Mouse (Mus musculus) testis, adult 2 months (tissue): ENCODE results near the gene Rrbp1. TPM values are rescaled to one million over a fixed set of nuclear protein-coding genes. Genes with fewer than 3 reads are reported as not detected.

Experiments used
- H3K27ac ChIP-seq: fragments of 200-500 bp; 2 replicates; pipeline ENCODE4 v1.5.1; 2012; ENCODE audit warnings: low read depth, low read length; ENCODE audit not compliant: control insufficient read depth, insufficient read depth
- H3K27me3 ChIP-seq: fragments of 200-500 bp; 2 replicates; pipeline ENCODE4 v1.6.1; 2012; ENCODE audit warnings: mild to moderate bottlenecking, low read length, moderate library complexity; ENCODE audit not compliant: control insufficient read depth, insufficient read depth
- H3K36me3 ChIP-seq: fragments of 200-500 bp; 2 replicates; pipeline ENCODE4 v1.6.1; 2012; ENCODE audit warnings: mild to moderate bottlenecking, low read length; ENCODE audit not compliant: control insufficient read depth, insufficient read depth
- H3K4me1 ChIP-seq: fragments of 200-500 bp; 2 replicates; pipeline ENCODE4 v1.6.1; 2012; ENCODE audit warnings: low read length; ENCODE audit not compliant: control insufficient read depth, insufficient read depth
- H3K4me3 ChIP-seq: fragments of 200-500 bp; 2 replicates; pipeline ENCODE4 v1.5.1; 2012; ENCODE audit warnings: low read depth, mild to moderate bottlenecking, low read length, moderate library complexity, mixed read lengths; ENCODE audit not compliant: control insufficient read depth
- CTCF ChIP-seq: fragments of 200-500 bp; IDR thresholded peaks from 2 replicates; pipeline ENCODE4 v1.5.1; 2012; ENCODE audit warnings: low read depth, mild to moderate bottlenecking, inconsistent platforms, low read length, moderate library complexity; ENCODE audit not compliant: control insufficient read depth, insufficient read depth, insufficient replicate concordance
- POLR2A ChIP-seq: fragments of 200-500 bp; IDR thresholded peaks from 2 replicates; pipeline ENCODE4 v1.6.1; 2012; ENCODE audit warnings: low read depth, mild to moderate bottlenecking, inconsistent platforms, low read length, moderate library complexity; ENCODE audit not compliant: control insufficient read depth
- polyA plus RNA-seq: library from polyadenylated mRNA; depleted of rRNA; stranded (reverse); fragments of >200 nt; gene quantifications from 2 replicates; pipeline ENCODE4 v1.2.3, GENCODE M21; 2012

Gene Rrbp1
- polyA plus RNA-seq, 1 experiment: 107 TPM

GRCm38 (mm10) chr2:143953944-143954343 lies 57.1 kb downstream of the Rrbp1 start:
- Histone ChIP-seq H3K36me3 (peaks cover 5% of the 10 kb centered on the region), H3K27ac (no peak overlapping the region), H3K4me3 (no peak overlapping the region), H3K4me1 (no peaks in the 10 kb centered on the region), H3K27me3 (no peaks in the 10 kb centered on the region)
- no peak for TF ChIP-seq POLR2A
- no peak for TF ChIP-seq CTCF

- TF ChIP-seq CTCF (no peak), POLR2A (no peak)
- H3K27me3 ChIP-seq: no peaks in the 10 kb centered on the region
- no peak overlapping the region for H3K4me3 ChIP-seq
- H3K4me1 ChIP-seq: no peaks in the 10 kb centered on the region
- no peak overlapping the region for H3K27ac ChIP-seq
- peaks cover 8% of the 10 kb centered on the region for H3K36me3 ChIP-seq
Observed at GRCm38 (mm10) chr2:143951546-143952315, 59.3 kb downstream of the Rrbp1 start.

GRCm38 (mm10) chr2:143951028-143951420 lies 60.0 kb downstream of the Rrbp1 start:
- H3K4me1 ChIP-seq: no peaks in the 10 kb centered on the region
- no peaks in the 10 kb centered on the region for H3K27me3 ChIP-seq
- no peak overlapping the region for H3K4me3 ChIP-seq
- peaks cover 6% of the 10 kb centered on the region for H3K36me3 ChIP-seq
- H3K27ac ChIP-seq: no peak overlapping the region
- TF ChIP-seq CTCF: no peak
- TF ChIP-seq POLR2A: no peak

GRCm38 (mm10) chr2:143950290-143951027 lies 60.6 kb downstream of the Rrbp1 start:
- TF ChIP-seq CTCF (no peak), POLR2A (no peak)
- Histone ChIP-seq H3K4me1 (no peaks in the 10 kb centered on the region), H3K27me3 (no peaks in the 10 kb centered on the region), H3K4me3 (no peak overlapping the region), H3K36me3 (peaks cover 5% of the 10 kb centered on the region), H3K27ac (no peak overlapping the region)

- Histone ChIP-seq H3K4me1 (no peaks in the 10 kb centered on the region), H3K27ac (no peak overlapping the region), H3K27me3 (no peaks in the 10 kb centered on the region), H3K4me3 (no peak overlapping the region), H3K36me3 (peaks cover 3% of the 10 kb centered on the region)
- TF ChIP-seq POLR2A (no peak), CTCF (no peak)
Observed at GRCm38 (mm10) chr2:143949217-143949616, 61.8 kb downstream of the Rrbp1 start.

GRCm38 (mm10) chr2:143948416-143948815 lies 62.6 kb downstream of the Rrbp1 start:
- Histone ChIP-seq H3K36me3 (peaks cover 3% of the 10 kb centered on the region), H3K4me3 (no peak overlapping the region), H3K27ac (no peak overlapping the region)

GRCm38 (mm10) chr2:143947981-143948380 lies 63.1 kb downstream of the Rrbp1 start:
- Histone ChIP-seq H3K36me3 (peaks cover 3% of the 10 kb centered on the region), H3K4me3 (no peak overlapping the region), H3K4me1 (no peaks in the 10 kb centered on the region), H3K27ac (no peak overlapping the region), H3K27me3 (no peaks in the 10 kb centered on the region)
- no peak for TF ChIP-seq POLR2A
- TF ChIP-seq CTCF: no peak

More at GRCm38 (mm10) chr2:143948416-143948815, 62.6 kb downstream of the Rrbp1 start:
- Histone ChIP-seq H3K4me1 (no peaks in the 10 kb centered on the region), H3K27me3 (no peaks in the 10 kb centered on the region)
- TF ChIP-seq CTCF: no peak
- TF ChIP-seq POLR2A: no peak
